Mouse (Mus musculus): Measurements from ENCODE around the gene Faap100.

The Faap100 gene

GRCm38 (mm10) chr11:120351250-120352092 lies 27.1 kb downstream of the Faap100 start:
- 89% methylated on average over 10 of the region's 10 CpGs for WGBS

GRCm38 (mm10) chr11:120350711-120351110 lies 27.9 kb downstream of the Faap100 start:
- 28% methylated on average over 11 of the region's 11 CpGs for WGBS

GRCm38 (mm10) chr11:120349986-120350702 lies 28.4 kb downstream of the Faap100 start:
- under 1% methylated on average over 68 of the region's 68 CpGs for WGBS

GRCm38 (mm10) chr11:120349371-120349985 lies 29.1 kb downstream of the Faap100 start:
- WGBS, result 2% methylated on average over 16 of the region's 16 CpGs

GRCm38 (mm10) chr11:120348684-120349370 lies 29.7 kb downstream of the Faap100 start:
- WGBS, result 1% methylated on average over 48 of the region's 53 CpGs

- under 1% methylated on average over 91 of the region's 103 CpGs for WGBS
These were observed 30.5 kb downstream of the Faap100 start, which contains the start of gene Actg1 for GRCm38 (mm10) chr11:120347791-120348683. TSS of gene Actg1 (minus strand) at chr11:120348542.

GRCm38 (mm10) chr11:120347301-120347700 lies 31.3 kb downstream of the Faap100 start:
- WGBS, result 3% methylated on average over 10 of the region's 10 CpGs

GRCm38 (mm10) chr11:120346383-120347034 lies 32.1 kb downstream of the Faap100 start:
- 15% methylated on average over 12 of the region's 13 CpGs for WGBS

GRCm38 (mm10) chr11:120345067-120345681 lies 33.4 kb downstream of the Faap100 start:
- 24% methylated on average over 1 of the region's 1 CpGs for WGBS

GRCm38 (mm10) chr11:120344310-120344920 lies 34.1 kb downstream of the Faap100 start:
- 44% methylated on average over 5 of the region's 5 CpGs for WGBS

- WGBS, result 73% methylated on average over 5 of the region's 5 CpGs
These were observed 34.9 kb downstream of the Faap100 start for GRCm38 (mm10) chr11:120343519-120344309.

GRCm38 (mm10) chr11:120342656-120343160 lies 35.9 kb downstream of the Faap100 start:
- WGBS, result 97% methylated on average over 5 of the region's 5 CpGs

GRCm38 (mm10) chr11:120341661-120342060 lies 36.9 kb downstream of the Faap100 start:
- 97% methylated on average over 4 of the region's 4 CpGs for WGBS

- WGBS, result 89% methylated on average over 10 of the region's 10 CpGs
These were observed 38.5 kb downstream of the Faap100 start for GRCm38 (mm10) chr11:120339978-120340513.

GRCm38 (mm10) chr11:120338786-120339185 lies 39.8 kb downstream of the Faap100 start:
- WGBS, result 69% methylated on average over 3 of the region's 3 CpGs

GRCm38 (mm10) chr11:120337447-120337846 lies 41.1 kb downstream of the Faap100 start:
- WGBS, result 68% methylated on average over 2 of the region's 2 CpGs

- 68% methylated on average over 6 of the region's 6 CpGs for WGBS
These were observed 43.0 kb downstream of the Faap100 start for GRCm38 (mm10) chr11:120335431-120336021.

All from cerebral cortex, adult 2 months (tissue).